Mouse (Mus musculus): Measurements from ENCODE around the gene Lsamp.

Lsamp gene

DNA sequence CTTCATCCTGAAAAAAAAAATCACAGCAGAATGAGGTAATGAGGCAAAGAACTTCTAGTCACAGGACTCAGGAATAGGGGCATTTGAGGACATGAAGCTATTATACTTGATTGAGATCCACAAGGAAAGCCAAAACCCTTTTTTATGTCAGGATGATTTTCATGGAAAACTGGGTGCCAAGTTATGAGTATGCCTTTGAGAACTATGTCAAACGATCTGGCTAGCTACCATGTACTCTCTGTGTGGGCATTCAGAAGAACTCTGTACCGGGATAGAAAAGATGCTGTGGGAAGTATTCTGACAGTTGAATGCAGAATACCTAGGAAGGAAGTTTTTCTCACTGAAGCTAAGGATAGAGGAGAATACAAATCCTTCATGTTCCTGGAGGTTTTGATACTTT, 1801.4 kb downstream of the Lsamp start:
- no peak for DNase-seq (ENCODE audit: low read depth)

DNA sequence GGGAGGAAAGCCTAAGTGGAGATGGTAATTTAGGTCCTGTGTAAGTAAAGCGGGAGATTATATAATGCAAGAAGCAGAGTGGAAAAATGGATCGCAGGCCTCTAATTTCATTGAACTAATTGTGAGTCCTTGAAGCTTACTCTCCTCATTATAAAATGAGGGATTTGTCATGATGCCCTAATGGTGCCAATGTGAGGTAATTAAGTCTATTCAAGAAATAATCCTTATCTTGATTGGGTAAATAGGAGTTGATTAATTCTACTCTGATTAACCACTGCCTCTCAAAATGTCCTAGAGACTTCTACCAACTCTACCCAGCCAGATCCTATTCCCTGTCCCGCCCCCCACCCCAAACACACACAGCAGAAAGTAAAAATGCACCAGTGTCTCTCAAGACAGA, 1802.5 kb downstream of the Lsamp start:
- DNase-seq (ENCODE audit: low read depth), result no peak

DNA sequence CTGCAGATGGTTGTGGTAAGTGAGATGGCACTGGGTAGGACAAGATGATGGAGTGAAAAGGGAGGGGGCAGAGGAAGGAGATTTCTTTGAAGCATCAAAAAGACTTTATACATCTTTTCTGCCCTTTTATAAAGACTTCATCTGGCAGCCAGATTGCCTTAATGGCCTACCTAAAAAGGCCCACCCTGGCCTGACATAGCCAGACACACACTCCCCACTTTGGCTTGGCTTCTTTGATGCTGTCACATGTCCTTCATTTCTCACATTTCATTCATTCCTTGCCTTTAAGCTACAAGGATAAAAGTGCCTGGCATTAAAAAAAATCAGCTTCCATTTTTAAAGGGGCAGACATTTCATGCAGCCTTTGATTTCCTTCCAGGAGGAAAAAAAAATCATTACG, 1803.0 kb downstream of the Lsamp start:
- no peak for DNase-seq (ENCODE audit: low read depth)

DNA sequence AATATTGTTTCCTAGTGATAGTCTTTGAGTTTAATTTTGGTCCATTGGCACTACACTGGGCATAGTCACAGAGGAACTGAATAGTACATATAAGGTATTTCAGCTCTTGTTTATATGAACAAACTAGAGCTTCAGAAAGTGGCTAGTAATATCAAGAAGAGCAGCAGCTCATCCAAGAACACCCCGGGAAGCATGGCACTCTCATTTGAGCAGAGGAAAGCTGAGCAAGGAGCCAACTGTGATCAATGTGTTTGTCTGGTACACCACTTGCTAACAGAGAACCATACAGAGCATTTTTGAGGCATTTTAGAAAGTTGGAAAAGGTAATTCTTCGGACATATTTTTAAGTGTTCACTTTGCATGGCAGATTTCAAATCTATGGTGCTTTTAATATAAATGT, 1805.9 kb downstream of the Lsamp start:
- DNase-seq (ENCODE audit: low read depth), result no peak

DNA sequence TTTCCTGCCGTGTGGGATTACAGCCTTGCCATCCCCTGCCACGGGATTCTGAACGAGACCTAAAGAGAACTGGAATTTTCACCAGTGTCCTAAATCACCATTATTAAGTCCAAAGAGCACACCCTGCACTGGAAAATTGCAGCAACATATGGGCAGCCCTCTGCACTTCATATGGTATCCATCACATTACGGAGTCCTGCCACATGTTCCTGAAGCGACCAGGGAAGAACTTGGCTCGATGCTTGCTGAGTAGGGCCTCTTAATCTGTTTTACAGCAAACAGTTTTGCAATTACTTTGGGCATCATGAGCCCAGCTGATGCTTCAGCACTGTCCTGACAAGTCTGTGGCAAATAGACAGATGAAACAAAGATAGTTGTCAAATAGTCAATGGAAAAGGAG, 1836.2 kb downstream of the Lsamp start:
- no peak for DNase-seq (ENCODE audit: low read depth)

DNA sequence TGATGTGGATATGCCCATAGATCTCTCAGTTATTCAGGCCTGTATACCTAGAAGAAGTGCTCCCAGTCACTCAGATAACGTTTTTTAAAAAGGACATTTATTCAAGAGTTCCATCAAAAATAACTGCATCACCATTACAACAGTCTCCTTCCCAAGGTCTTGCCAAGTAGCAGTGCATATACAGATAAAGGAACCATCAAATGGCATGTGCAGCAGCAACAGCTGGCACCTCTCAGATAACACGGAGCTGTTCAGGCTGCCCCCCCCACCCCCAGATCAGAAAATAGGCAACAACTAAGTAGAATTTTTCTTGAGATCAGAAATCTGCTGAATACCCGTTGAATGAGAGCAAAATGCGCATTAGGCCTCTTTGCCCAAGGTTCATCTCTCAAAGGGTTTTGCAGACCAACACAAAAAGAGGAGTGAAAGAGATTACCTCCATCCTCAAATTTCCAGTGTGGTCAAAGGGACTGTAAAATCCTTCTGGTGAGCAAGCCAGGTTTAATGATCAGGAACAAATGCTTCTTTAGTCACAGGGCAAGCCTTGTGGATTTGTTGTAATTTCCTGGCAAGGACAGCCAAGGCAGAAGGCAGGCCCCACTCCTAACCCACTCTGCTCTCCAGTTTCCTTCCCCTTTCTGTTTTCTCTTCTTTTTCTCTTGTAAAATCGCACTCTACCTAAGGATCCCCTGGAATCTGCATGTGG, 1842.9 kb downstream of the Lsamp start:
- no peak for DNase-seq (ENCODE audit: low read depth)

DNA sequence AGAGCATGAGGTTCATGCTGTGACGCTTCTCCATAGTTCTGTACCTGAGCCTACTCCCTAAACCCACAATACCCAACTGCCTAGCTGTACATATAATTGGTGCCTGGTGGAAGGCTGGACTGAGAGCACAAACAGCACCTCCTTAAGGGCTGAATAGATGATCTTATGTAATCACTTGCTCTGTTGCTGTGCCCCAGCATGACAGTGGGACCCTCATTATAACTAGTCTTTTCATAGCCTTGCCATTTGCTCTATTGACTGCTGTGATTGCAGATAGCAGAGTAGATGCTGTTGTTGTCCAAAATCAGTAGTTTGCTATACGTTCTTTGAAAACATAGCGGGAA, 1843.4 kb downstream of the Lsamp start:
- no peak for DNase-seq (ENCODE audit: low read depth)

DNA sequence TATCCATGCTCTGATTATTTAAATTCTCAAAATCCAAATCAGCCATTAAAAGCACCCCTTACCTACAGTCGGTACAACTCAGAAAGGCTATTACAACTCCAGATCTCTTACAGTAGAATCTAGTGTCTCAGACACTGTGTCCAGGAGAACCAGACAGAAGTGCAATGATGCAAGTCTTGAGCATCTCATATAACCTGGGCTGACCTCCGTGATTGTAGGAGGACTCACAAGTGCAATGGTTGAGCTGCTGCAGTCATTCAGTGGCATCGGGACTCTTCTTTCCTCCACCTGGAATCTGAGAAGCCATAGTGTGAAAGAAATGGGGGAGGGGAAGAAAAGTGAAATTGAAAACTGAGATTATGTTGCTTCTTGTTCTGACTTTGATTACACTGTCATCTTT, 1850.5 kb downstream of the Lsamp start:
- no peak for DNase-seq (ENCODE audit: low read depth)

DNA sequence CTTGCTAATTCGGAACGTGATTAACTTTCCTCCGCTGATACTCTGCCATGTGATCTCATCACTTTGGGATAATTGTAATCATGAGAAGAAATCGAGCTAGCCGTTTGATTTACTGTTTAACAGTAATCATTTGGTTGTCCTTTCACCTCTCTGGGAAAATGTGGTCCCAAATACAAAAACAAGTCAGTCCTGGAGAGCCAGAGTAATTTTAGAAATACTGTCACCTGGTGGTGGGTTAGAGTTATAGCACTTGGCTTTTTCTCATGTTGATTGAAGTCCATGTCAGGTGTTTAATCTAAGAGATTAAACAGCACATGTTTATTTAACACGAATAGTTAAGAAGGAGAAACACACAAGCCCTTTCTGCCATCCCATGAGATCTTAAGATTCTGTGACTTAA, 1851.6 kb downstream of the Lsamp start:
- no peak for DNase-seq (ENCODE audit: low read depth)

DNA sequence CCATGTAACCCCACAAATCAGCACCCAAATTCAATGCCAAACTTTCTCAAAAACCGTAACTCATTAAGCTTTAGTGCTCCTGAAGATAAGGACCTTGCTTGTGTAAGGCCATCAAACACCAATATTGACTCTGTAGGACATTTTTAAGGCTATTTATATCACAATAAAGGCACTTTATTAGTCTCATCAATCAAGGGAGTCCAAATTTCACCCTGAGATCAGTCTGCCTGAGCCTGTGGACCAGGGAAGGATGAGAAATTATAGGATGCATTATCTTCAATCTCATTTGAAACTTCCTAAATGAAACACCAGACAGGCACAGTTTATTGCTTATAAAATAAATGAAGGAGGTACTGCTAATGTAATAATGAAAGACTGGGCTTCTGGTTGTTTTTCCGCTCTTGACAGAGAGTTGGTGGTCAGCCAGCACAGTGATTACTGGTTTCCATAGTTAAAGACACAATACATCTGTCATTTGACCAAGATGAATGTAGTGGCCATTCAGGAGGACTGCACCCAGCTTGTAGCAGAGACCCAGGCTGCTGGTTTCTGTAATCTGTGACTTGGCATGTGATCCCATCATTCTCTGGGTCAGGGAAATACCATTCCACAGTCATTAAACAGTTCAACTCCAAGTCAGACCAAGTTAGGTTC, 1855.7 kb downstream of the Lsamp start:
- no peak for DNase-seq (ENCODE audit: low read depth)

DNA sequence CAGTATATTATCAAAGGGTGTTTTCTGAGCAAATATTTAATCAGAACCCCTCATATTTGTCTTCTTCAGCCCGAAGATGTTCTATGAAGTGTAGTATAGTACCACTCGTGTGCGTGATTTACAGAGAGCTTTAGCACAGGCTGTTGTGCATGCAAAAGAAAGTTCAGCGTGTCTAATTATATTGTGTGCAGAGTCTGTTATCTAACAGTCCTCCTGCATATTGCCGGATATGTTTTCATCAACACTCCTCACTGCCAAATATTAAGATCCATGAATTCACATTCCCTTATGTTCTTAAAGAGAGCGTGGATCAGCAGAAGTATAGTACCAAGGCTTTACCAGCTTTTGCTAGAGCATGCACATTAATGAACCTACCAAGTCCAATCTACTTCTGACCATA, 1862.7 kb downstream of the Lsamp start:
- DNase-seq (ENCODE audit: low read depth), result no peak

DNA sequence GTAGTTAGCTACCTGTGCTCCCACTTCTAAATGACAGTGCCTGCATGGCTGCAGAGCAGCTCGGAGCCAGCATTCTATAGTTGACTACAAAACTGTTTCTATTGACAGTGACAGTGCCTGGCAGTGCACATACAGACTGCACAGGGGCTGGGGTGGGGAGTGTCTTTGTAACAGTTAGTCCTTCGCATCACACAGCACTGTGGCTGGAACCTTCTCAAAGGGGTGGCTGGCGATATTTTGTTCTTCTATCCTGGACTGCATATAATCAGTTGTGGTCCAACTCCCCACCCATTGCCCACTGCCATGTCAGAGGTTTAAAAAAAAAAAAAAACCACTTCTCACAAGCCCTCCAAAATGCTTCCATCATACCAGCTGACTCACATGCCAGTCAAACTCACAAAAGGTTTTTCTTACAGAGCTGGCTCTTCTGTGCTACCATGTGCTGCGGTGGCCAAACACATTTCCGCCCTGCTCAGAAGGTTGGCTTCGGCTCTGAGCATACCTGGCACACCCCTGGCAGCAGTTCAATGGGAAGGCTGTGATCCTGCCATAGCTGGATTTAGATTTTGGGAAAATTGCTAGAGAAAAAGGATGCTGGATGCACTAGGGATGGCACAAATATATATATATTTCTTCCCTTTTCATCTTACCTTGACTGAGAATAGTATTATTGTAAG, 1887.9 kb downstream of the Lsamp start:
- DNase-seq (ENCODE audit: low read depth), result no peak

DNA sequence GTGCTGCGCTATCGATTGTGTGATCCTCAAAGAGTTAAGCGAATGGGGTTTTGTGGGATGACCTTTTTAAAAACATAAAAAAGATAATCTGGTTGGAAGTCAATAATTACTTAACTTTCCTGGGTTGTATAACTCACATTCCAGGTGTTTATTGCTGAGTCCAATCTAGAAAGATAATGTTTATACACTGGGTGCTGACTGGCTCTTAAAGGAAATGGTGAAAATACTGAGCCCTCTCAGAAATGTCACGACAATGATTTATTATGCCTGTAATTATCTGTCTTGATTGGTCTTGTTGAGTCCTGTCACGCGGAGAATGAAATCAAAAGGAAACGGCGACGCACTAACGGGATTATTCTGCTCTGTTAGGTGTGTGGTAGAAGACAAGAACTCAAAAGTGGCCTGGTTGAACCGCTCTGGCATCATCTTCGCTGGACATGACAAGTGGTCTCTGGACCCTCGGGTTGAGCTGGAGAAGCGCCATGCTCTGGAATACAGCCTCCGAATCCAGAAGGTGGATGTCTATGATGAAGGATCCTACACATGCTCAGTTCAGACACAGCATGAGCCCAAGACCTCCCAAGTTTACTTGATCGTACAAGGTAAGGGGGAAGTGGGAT, 1904.5 kb downstream of the Lsamp start:
- DNase-seq (ENCODE audit: low read depth), result no peak

DNA sequence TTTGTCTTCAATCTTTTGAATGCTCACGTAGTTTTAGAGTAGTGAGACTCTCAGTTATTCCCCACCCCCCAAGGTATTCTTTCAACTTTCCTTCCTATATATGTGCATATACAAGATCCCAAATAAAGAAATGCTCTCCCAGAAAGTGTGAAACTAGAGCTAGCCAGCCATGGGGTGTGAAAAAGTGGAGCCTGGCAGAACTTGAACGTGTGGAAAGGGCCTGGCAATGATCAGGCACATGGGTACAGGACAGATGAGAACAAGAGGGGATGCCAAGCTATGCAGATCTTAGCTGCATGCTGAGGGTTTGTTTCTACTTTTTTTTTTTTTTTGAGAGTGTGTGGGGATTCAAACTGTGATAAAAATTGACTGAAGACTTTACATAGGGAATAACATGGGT, 1916.6 kb downstream of the Lsamp start:
- no peak for DNase-seq (ENCODE audit: low read depth)

DNA sequence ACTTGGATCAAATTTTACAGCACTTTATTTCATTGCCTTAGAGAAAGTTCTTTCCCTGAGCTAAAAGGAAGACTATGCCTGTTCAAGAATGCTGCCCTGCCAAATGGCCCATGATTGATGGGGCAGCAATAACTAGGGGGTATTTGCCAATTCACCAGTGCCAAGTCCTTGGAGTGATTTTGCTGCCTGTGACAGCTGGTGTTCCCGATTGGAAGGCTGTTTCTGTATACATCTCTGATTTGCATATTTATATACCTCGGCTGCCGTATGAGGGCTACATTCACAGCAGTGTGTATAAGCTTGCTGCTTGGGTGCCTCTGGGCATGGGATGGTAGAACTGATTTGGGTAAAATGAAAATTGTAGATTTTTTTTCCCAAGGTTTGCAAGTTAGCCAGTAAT, 1919.5 kb downstream of the Lsamp start:
- DNase-seq (ENCODE audit: low read depth), result no peak

DNA sequence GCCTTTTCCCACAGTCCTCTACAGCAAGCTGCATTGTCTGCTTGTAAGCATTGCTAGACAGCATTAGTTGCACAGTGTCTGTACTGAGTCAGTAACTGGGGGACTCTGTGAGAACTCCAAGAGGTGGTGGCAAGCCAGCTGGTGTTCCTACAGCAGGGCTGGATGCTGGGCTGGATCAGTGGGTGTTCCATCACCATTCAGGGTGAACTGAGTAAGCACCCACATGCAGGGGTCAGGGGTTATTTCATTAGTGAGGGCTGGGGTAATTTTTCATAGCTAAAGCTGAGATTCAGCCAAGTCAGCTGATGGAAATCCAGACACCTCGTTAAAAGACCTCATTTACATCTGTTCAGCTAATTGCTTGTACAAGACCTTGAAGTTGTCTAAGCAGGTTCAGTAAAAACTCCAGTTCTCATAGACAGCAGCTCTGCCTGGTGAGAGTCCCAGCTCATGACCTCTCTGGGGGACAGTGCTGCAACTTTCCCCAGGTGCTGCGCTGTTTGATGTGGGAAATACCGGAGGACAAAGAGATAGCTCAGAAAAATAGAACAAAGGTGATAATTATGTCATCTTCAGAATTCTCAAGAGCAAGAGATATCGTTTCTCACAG, 1928.5 kb downstream of the Lsamp start:
- no peak for DNase-seq (ENCODE audit: low read depth)

DNA sequence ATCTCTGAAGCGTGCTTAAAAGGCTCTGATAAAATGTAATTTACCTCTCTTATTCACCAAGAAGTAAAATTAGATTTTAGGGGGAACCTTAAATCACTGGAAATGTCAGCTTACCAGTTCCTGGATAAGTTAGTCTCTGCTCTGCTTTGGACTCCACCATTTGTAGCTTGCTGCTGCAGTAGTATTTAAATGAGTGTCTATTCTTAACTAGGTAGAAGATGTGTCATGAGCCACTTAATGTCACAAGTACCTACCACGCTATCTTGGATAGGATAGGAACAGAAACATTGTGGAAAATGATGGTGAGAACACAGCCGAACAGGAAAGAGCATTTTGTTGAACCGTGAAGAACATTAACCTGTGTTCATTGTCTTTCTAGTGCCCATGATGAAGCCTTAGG, 1929.2 kb downstream of the Lsamp start:
- no peak for DNase-seq (ENCODE audit: low read depth)

DNA sequence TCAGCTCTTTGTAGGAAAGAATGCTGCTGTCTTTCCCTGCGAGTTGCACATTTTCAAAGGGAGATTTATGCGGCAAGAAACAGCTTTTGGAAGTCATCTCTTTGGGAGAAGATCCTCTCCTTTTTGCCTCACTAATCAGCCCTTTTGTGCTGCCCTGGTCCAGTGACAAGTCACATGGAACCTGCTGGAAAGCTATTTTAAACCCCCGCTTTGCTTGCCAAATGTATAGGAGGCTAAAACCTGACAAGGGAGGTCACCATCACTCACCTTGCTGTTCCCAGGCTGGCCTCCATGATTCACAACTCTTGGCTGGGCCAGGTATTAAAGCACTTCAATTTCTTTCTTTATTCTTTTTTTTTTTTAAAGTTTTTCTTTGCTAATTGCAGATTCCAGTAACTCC, 1932.2 kb downstream of the Lsamp start:
- DNase-seq (ENCODE audit: low read depth), result no peak

DNA sequence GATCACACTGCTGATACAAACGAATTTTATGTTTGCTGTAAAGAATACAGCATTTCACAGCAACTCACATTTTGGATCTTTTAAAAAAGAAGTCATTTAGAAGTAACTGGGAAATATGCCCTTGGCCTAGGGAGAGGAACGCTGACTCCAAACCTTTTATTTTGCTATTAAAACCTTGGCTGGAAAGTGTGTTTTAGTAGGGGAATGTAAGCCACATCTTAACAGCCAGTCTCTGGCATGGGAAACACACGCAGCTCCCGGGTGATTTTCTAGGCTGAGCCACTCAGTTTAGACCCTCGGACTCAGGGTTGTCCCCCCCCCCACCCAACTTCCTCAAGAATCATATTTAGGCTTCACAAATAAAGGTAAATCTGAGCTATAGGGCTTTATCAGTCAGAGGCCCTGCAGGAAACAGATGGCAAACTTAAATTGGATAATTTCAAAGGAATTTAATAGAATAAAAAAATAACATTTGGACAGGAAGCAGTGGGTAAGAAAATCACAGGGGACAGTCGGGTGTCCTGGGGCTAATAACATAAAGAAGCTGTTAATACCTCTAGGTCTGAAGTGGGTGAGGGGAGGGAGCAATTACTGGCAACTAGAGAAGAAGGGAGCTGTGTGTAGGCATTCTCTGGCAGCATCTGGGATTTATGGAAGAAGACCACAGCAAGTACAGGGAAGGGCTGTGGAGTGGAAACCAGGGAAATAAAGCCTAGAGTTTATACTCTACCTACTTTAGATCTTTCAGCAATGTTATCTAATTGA, 1933.1 kb downstream of the Lsamp start:
- no peak for DNase-seq (ENCODE audit: low read depth)

DNA sequence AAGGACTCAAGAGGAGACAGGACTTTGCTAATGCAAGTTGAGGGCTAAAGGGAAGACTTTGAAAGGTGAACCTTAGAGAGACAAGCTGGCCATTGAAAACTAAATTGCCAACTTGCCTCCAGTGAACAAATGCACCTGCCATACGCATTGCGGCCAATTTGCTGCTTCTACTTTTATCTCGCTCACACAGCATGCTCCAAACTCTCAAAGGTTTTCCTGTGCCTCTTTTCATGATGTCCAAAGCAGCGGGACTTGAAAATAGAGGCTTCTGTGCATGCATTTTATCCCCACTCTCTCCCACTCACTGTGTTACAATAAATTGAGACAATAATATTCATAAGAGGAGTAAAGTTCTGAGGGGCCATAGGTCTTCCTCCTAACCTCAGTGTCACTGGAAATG, 1945.4 kb downstream of the Lsamp start:
- no peak for DNase-seq (ENCODE audit: low read depth)

DNA sequence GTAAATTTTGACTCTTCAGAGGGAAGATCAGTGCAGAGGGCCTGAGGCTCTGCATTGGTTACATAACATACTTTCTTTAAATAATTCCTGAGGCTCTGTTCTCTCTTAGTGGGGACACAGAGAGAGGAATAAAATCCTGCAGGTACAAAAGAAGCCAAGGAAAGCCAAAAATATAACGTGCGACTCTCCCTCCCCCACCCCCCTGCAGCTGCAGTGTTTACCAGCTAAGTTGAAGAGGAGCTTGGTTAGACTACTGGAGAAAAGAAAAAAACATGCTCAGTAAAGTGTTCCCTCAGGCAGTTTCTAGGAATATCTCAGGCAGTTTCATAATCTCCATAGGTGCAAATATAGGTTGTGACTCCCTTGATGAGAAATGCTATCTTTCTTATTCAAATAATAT, 1951.5 kb downstream of the Lsamp start:
- DNase-seq (ENCODE audit: low read depth), result no peak
